Mouse (Mus musculus): ENCODE measurements around the gene Guk1. TPM values are rescaled to one million over a fixed set of nuclear protein-coding genes. Genes with fewer than 3 reads are reported as not detected.

The Guk1 gene
- total and polyA plus RNA-seq, 2 experiments, result 46.2 to 69.7 TPM

DNA sequence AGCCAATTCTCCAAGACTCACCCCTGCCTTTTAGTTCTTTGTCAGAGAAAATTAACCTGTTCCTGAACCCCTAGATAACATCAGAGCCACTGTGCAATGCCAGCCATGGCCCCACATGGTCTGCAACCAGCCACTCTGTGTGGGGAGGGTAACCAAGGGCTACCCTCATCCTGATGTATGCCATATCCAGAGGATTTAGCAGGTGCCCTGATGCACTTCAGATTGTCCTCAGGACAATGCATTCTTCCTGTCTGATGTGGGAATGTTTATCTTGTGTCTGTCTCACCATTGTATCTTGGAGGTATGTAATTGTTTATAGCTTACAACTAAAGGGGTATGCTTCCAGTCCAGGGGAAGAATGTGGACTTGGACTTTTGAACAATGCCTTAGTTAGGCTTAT is 4.2 kb upstream of the Guk1 start:
- Histone ChIP-seq H3K36me3 (ENCODE audit: control insufficient read depth, insufficient read depth, low read length) (peaks cover 2% of the 10 kb centered on the region; the same call in 1 of the 2 replicates), H3K27ac (replicated peaks; ENCODE audit: insufficient read depth, low read depth, low read length) (no peak overlapping the region), H3K9ac (ENCODE audit: low read depth, low read length) (no peak overlapping the region), H3K27me3 (ENCODE audit: control insufficient read depth, insufficient read depth, low read length) (no peaks in the 10 kb centered on the region), H3K79me2 (ENCODE audit: control insufficient read depth, insufficient read depth, low read length) (peaks cover 2% of the 10 kb centered on the region; the same call in 1 of the 2 replicates), H3K4me1 (ENCODE audit: control insufficient read depth, insufficient read depth, low read length) (peaks cover 3% of the 10 kb centered on the region), H3K4me3 (ENCODE audit: insufficient read depth, low read depth, low read length) (no peak overlapping the region)
- no peak for TF ChIP-seq POLR2A (IDR thresholded peaks at IDR 0.05; ENCODE audit: extremely low read depth, insufficient read depth, low read length)
- TF ChIP-seq CTCF (IDR thresholded peaks at IDR 0.05; ENCODE audit: low read depth, low read length), result no peak
- no peak for DNase-seq (ENCODE audit: extremely low read depth, low read depth, low spot score)

DNA sequence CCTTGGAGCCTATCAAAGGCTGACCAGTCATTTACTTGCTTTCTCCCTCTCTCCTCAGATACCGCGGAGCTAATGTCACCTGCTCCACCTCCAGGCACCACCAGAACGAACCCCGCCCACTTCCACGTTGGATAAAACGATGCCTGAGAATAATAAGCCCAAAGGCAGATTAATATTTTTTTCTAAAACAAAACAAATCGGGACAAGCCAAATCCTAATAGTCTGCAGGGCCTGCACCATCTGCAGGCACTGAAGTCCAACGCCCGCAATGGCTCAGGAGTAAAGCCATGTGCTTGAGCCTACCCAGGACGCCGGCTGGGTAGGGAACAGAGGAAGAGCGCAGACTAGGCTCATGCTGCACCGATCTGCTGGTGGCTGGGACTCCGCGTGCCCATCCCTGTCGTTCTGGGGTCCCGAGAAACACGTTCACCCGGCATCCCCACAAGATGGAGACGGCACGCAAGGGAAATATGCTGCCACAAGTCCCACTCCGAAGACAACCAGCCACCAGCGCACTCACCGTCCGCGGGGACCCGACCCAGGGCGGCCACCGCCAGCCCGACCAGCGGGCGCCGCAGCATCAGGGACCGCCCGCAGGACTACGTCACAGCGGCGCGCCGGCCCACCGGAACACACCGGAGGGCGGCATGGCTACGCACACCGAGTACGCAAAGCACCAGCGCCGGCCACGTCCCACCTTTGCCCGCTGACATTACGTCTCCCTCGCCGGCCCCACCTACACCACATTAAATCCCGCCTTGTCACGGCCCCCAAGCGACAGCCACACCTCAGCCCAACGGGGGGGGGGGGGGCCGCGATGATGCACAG is 567 bp downstream of the Guk1 start:
- peak; percentile 87 for DNase-seq (ENCODE audit: extremely low read depth, low read depth, low spot score)
- peaks cover 4% of the 10 kb centered on the region; the same call in 1 of the 2 replicates for H3K4me1 ChIP-seq (ENCODE audit: control insufficient read depth, insufficient read depth, low read length)
- H3K9ac ChIP-seq (ENCODE audit: low read depth, low read length), result peak overlapping the region; percentile 76
- no peaks in the 10 kb centered on the region for H3K27me3 ChIP-seq (ENCODE audit: control insufficient read depth, insufficient read depth, low read length)
- TF ChIP-seq POLR2A (IDR thresholded peaks at IDR 0.05; ENCODE audit: extremely low read depth, insufficient read depth, low read length), result peak; percentile 69; the same call in 1 of the 2 replicates
- no peak for TF ChIP-seq CTCF (IDR thresholded peaks at IDR 0.05; ENCODE audit: low read depth, low read length)
- peak overlapping the region; percentile 61 for H3K27ac ChIP-seq (replicated peaks; ENCODE audit: insufficient read depth, low read depth, low read length)
- no peaks in the 10 kb centered on the region for H3K36me3 ChIP-seq (ENCODE audit: control insufficient read depth, insufficient read depth, low read length)
- WGBS, result under 1% methylated on average over 58 of the region's 59 CpGs
- H3K4me3 ChIP-seq (ENCODE audit: insufficient read depth, low read depth, low read length), result peak overlapping the region; percentile 64
- peaks cover 11% of the 10 kb centered on the region; the same call in 1 of the 2 replicates for H3K79me2 ChIP-seq (ENCODE audit: control insufficient read depth, insufficient read depth, low read length)

DNA sequence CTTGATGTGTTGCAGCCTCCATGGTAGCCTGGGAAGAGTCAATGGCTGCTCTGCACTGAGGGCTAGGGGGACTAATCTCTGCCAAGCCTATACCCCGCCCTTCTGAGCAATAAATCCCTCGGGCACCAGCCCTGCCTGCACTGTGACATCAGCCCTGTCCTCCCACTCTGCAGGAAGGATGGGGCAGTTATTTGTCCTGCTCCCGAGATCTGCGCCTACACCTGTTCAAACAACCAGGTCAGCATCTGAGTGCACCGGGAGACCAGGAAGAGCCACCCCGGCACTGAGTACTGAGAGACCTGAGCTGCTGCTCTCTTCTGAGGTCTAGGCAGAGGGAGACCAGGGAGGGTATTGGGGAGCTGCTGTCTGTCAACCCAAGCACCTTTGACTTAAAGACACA is 4.3 kb downstream of the Guk1 start:
- Histone ChIP-seq H3K27ac (replicated peaks; ENCODE audit: insufficient read depth, low read depth, low read length) (no peak overlapping the region), H3K4me3 (ENCODE audit: insufficient read depth, low read depth, low read length) (no peak overlapping the region), H3K4me1 (ENCODE audit: control insufficient read depth, insufficient read depth, low read length) (peaks cover 4% of the 10 kb centered on the region; the same call in 1 of the 2 replicates), H3K27me3 (ENCODE audit: control insufficient read depth, insufficient read depth, low read length) (no peaks in the 10 kb centered on the region), H3K9ac (ENCODE audit: low read depth, low read length) (no peak overlapping the region), H3K36me3 (ENCODE audit: control insufficient read depth, insufficient read depth, low read length) (no peaks in the 10 kb centered on the region; the same call in 1 of the 2 replicates), H3K79me2 (ENCODE audit: control insufficient read depth, insufficient read depth, low read length) (peaks cover 11% of the 10 kb centered on the region; the same call in 1 of the 2 replicates)
- TF ChIP-seq CTCF (IDR thresholded peaks at IDR 0.05; ENCODE audit: low read depth, low read length) (no peak), POLR2A (IDR thresholded peaks at IDR 0.05; ENCODE audit: extremely low read depth, insufficient read depth, low read length) (no peak)
- DNase-seq (ENCODE audit: extremely low read depth, low read depth, low spot score), result no peak
- WGBS, result 56% methylated on average over 6 of the region's 6 CpGs

DNA sequence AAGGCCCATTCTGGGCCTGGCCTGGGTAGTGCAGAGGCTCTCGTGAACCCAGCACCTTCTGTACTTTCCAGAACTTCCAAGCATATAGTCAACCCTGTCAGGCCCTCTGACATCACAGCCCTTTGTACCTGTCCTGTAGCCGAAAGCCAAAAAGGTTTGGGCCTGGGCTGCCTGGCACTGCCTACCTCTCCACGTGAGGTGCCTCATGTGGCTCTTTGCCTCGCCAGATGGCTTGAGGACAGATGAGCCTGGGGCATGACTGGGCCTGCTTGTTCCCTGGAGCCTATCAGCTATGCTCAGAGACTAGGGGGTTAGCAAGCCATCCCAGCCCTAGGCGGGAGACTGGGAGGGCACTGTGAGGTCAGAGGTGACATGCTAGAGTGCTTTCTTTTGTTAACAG is 6.5 kb downstream of the Guk1 start:
- TF ChIP-seq CTCF (IDR thresholded peaks at IDR 0.05; ENCODE audit: low read depth, low read length) (no peak), POLR2A (IDR thresholded peaks at IDR 0.05; ENCODE audit: extremely low read depth, insufficient read depth, low read length) (no peak)
- no peak overlapping the region for H3K27ac ChIP-seq (replicated peaks; ENCODE audit: insufficient read depth, low read depth, low read length)
- no peak overlapping the region for H3K9ac ChIP-seq (ENCODE audit: low read depth, low read length)
- H3K4me1 ChIP-seq (ENCODE audit: control insufficient read depth, insufficient read depth, low read length), result peaks cover 2% of the 10 kb centered on the region; the same call in 1 of the 2 replicates
- 90% methylated on average over 5 of the region's 5 CpGs for WGBS
- no peaks in the 10 kb centered on the region for H3K27me3 ChIP-seq (ENCODE audit: control insufficient read depth, insufficient read depth, low read length)
- H3K79me2 ChIP-seq (ENCODE audit: control insufficient read depth, insufficient read depth, low read length), result peaks cover 11% of the 10 kb centered on the region; the same call in 1 of the 2 replicates
- no peak for DNase-seq (ENCODE audit: extremely low read depth, low read depth, low spot score)
- no peaks in the 10 kb centered on the region; the same call in 1 of the 2 replicates for H3K36me3 ChIP-seq (ENCODE audit: control insufficient read depth, insufficient read depth, low read length)
- H3K4me3 ChIP-seq (ENCODE audit: insufficient read depth, low read depth, low read length), result no peak overlapping the region

DNA sequence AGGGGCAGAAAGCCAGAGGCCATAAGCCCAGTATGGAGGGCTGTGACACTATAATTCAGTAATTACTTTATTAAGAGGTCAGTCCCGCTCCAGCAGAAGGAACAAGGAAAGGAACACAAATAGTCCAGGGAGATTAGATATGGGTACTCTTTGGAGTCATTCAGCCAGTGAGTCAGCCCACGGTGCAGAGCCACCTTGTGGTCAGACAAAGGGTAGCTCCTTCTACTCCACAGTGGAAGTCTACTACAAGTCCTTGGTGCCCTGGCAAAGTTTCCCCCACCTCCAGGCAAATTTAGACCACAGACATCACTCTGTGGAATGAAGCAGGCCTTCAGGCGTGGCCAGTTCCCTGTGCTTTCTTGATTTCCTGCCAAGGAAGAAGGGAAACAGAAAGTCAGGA is 8.2 kb downstream of the Guk1 start:
- WGBS, result 48% methylated on average over 3 of the region's 3 CpGs
- H3K9ac ChIP-seq (ENCODE audit: low read depth, low read length), result no peak overlapping the region
- H3K79me2 ChIP-seq (ENCODE audit: control insufficient read depth, insufficient read depth, low read length), result no peaks in the 10 kb centered on the region
- no peak for DNase-seq (ENCODE audit: extremely low read depth, low read depth, low spot score)
- no peaks in the 10 kb centered on the region for H3K27me3 ChIP-seq (ENCODE audit: control insufficient read depth, insufficient read depth, low read length)
- no peaks in the 10 kb centered on the region; the same call in 1 of the 2 replicates for H3K36me3 ChIP-seq (ENCODE audit: control insufficient read depth, insufficient read depth, low read length)
- H3K4me1 ChIP-seq (ENCODE audit: control insufficient read depth, insufficient read depth, low read length), result no peaks in the 10 kb centered on the region
- no peak overlapping the region for H3K4me3 ChIP-seq (ENCODE audit: insufficient read depth, low read depth, low read length)
- peak overlapping the region; percentile 30 for H3K27ac ChIP-seq (replicated peaks; ENCODE audit: insufficient read depth, low read depth, low read length)
- no peak for TF ChIP-seq POLR2A (IDR thresholded peaks at IDR 0.05; ENCODE audit: extremely low read depth, insufficient read depth, low read length)
- peak; percentile 77 for TF ChIP-seq CTCF (IDR thresholded peaks at IDR 0.05; ENCODE audit: low read depth, low read length)

Measured in liver, adult 2 months (tissue).